Mouse (Mus musculus): ENCODE data around the gene Msi2. TPM values are rescaled to one million over a fixed set of nuclear protein-coding genes. Genes with fewer than 3 reads are reported as not detected.

Msi2 gene
- polyA plus RNA-seq, 1 experiment from 2014 or later, result 33.1 TPM

DNA sequence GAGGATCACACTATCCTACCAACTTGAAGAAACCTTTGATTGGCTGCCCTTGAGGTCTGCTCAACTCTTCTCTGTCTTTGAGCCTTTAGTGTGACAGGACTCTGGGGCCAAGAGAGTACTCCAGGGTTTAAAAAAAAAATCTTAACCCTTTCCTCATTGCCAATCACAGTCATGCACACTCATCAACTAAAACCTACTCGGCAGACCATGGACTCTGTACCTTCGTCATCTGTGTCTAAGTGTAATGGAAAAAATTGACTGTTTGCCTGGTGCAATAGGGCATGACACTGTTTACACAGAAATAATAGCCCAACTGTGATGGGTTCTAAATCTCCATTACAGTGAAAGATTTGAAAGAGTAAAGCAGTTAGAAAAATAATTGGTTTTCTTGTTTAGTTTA is 186.3 kb downstream of the Msi2 start:
- Histone ChIP-seq H3K27ac (replicated peaks; ENCODE audit: low read depth, low read length) (no peak overlapping the region), H3K36me3 (ENCODE audit: control insufficient read depth, insufficient read depth, low read length) (no peaks in the 10 kb centered on the region), H3K9ac (replicated peaks; ENCODE audit: low read length) (no peak overlapping the region), H3K4me2 (ENCODE audit: low read length) (no peak overlapping the region), H3K27me3 (ENCODE audit: control insufficient read depth, insufficient read depth, low read length) (no peaks in the 10 kb centered on the region), H3K9me3 (ENCODE audit: control insufficient read depth, low read length) (no peaks in the 10 kb centered on the region), H3K4me1 (ENCODE audit: control insufficient read depth, insufficient read depth, low read length) (peaks cover 61% of the 10 kb centered on the region), H3K4me3 (replicated peaks; ENCODE audit: low read depth, low read length) (no peak overlapping the region)
- ATAC-seq (ENCODE audit: low FRiP score, low TSS enrichment), result no peak
- WGBS, result 76% methylated on average over 2 of the region's 2 CpGs
- DNase-seq, result no peak

DNA sequence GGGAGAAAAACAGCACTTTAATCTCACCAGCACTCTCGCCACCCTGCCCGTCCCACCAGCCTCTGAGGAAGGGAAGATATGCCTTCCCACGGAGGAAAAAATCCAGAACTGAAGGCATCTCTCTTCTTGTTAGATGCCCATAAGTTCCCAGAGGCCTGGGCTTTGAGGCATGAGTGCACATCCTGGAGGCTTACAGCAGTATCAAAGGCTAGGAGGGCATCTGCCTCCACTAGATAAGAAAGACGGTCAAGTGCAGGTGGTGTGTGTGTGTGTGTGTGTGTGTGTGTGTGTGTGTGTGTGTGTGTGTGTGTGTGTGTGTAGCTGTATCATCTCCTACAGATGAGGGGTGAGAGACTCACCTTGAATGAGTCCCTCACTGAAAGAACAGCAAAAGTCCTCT is 188.3 kb downstream of the Msi2 start:
- Histone ChIP-seq H3K4me3 (replicated peaks; ENCODE audit: low read depth, low read length) (no peak overlapping the region), H3K9ac (replicated peaks; ENCODE audit: low read length) (no peak overlapping the region), H3K27me3 (ENCODE audit: control insufficient read depth, insufficient read depth, low read length) (no peaks in the 10 kb centered on the region), H3K27ac (replicated peaks; ENCODE audit: low read depth, low read length) (peak overlapping the region; percentile 62; the same call in 1 of the 2 replicates), H3K36me3 (ENCODE audit: control insufficient read depth, insufficient read depth, low read length) (no peaks in the 10 kb centered on the region), H3K4me1 (ENCODE audit: control insufficient read depth, insufficient read depth, low read length) (peaks cover 61% of the 10 kb centered on the region), H3K4me2 (ENCODE audit: low read length) (no peak overlapping the region), H3K9me3 (ENCODE audit: control insufficient read depth, low read length) (no peaks in the 10 kb centered on the region)
- ATAC-seq (ENCODE audit: low FRiP score, low TSS enrichment) (no peak), DNase-seq (no peak)
- 91% methylated on average over 4 of the region's 4 CpGs for WGBS

DNA sequence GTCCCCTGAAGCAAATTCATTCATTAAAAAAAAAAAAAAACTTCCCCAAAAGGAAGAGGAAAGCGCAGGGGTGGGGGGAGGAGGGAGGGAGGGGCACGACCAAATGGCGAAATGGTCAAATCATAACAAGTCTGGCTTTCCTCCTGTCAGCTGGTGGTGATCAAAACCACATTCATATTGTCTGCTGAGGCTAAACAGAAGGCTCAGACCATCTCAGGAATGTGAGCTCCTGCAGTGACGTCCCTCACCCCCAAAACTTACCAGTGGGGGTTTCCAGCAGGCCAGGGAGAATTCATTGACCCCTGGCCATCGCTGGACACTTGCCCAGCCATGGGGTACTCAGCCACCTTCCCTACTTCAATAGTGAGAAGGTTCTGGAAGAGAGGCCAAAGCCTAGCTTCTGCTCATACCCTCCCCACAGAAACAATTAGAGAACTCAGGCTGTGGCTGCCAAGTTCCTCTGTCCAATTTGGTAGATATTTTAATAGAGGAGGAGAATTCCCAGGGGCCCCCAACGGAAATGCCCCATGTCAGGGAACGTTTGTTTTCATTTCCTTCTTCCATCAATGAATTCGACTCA is 189.7 kb downstream of the Msi2 start:
- Histone ChIP-seq H3K9me3 (ENCODE audit: control insufficient read depth, low read length) (no peaks in the 10 kb centered on the region), H3K4me2 (ENCODE audit: low read length) (no peak overlapping the region), H3K27ac (replicated peaks; ENCODE audit: low read depth, low read length) (peak overlapping the region; percentile 78), H3K4me3 (replicated peaks; ENCODE audit: low read depth, low read length) (no peak overlapping the region), H3K36me3 (ENCODE audit: control insufficient read depth, insufficient read depth, low read length) (no peaks in the 10 kb centered on the region), H3K4me1 (ENCODE audit: control insufficient read depth, insufficient read depth, low read length) (peaks cover 61% of the 10 kb centered on the region), H3K9ac (replicated peaks; ENCODE audit: low read length) (no peak overlapping the region), H3K27me3 (ENCODE audit: control insufficient read depth, insufficient read depth, low read length) (no peaks in the 10 kb centered on the region)
- DNase-seq (peak; percentile 56), ATAC-seq (ENCODE audit: low FRiP score, low TSS enrichment) (no peak)
- WGBS, result 32% methylated on average over 8 of the region's 8 CpGs

DNA sequence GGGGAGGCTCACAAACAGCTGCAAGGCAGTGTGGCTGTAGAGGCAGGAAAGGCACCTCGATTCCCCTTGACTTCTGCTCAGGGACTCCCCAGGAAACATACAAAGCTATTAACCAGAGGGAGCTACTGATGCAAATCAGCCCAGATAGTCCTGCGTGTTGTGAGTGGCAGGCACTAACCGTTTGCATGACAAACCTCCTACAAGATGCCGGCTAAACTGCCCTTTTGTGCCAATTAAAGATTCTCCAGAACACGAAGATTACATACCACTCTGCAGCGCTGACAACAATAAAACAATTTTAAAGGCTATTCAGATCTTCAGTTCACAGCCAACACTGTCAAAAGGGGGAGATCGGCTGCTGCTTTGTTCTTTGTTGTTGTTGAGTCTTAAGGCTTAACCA is 191.6 kb downstream of the Msi2 start:
- peaks cover 76% of the 10 kb centered on the region for H3K4me1 ChIP-seq (ENCODE audit: control insufficient read depth, insufficient read depth, low read length)
- H3K27me3 ChIP-seq (ENCODE audit: control insufficient read depth, insufficient read depth, low read length), result no peaks in the 10 kb centered on the region
- H3K9ac ChIP-seq (replicated peaks; ENCODE audit: low read length), result no peak overlapping the region
- no peaks in the 10 kb centered on the region for H3K36me3 ChIP-seq (ENCODE audit: control insufficient read depth, insufficient read depth, low read length)
- DNase-seq, result peak; percentile 60
- H3K27ac ChIP-seq (replicated peaks; ENCODE audit: low read depth, low read length), result peak overlapping the region; percentile 78
- H3K4me3 ChIP-seq (replicated peaks; ENCODE audit: low read depth, low read length), result no peak overlapping the region
- H3K4me2 ChIP-seq (ENCODE audit: low read length), result peak overlapping the region; percentile 15; the same call in 1 of the 2 replicates
- ATAC-seq (ENCODE audit: low FRiP score, low TSS enrichment), result no peak
- WGBS, result 3% methylated on average over 7 of the region's 7 CpGs
- H3K9me3 ChIP-seq (ENCODE audit: control insufficient read depth, low read length), result no peaks in the 10 kb centered on the region

DNA sequence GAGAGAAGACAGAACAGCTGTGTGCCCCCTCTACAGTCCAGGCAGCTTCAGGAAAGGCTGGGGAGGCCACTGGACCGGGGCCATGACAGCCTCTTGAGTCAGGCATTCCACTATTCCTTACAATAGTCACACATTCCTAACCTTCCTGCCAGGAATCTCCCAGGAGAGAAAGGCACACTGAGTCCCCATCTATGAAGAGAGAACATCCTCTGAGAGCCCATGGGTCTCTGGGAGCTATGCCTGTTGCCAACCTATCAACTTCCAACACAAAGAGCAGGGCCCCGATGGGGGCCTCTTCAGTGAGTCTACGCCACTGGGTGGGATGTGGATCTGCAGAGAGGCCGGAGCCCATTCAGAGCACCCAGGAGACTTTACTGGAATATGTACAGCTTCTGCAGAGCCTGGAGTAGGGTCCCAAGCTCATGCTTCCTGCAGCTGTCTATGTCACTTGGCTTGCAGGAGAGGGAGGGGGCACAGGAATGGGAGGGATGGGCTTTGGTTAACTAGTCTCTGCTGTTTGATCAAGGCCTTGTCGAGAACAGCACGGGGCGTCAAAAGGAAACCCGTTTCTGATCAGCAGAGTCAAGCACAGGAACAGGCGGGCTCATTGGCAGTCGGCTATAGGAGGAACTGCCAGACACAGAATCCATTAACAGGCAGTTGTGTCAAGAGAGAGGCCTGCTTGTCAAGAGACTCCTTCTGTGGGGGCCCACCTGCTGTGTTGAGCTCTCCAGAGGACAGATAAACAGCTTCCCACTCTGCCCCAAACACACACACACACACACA is 193.3 kb downstream of the Msi2 start:
- Histone ChIP-seq H3K27ac (replicated peaks; ENCODE audit: low read depth, low read length) (peak overlapping the region; percentile 79), H3K9ac (replicated peaks; ENCODE audit: low read length) (no peak overlapping the region; the same call in 1 of the 2 replicates), H3K27me3 (ENCODE audit: control insufficient read depth, insufficient read depth, low read length) (no peaks in the 10 kb centered on the region), H3K4me2 (ENCODE audit: low read length) (peak overlapping the region; percentile 0; the same call in 1 of the 2 replicates), H3K4me3 (replicated peaks; ENCODE audit: low read depth, low read length) (no peak overlapping the region), H3K4me1 (ENCODE audit: control insufficient read depth, insufficient read depth, low read length) (peaks cover 93% of the 10 kb centered on the region), H3K9me3 (ENCODE audit: control insufficient read depth, low read length) (no peaks in the 10 kb centered on the region), H3K36me3 (ENCODE audit: control insufficient read depth, insufficient read depth, low read length) (no peaks in the 10 kb centered on the region)
- WGBS, result 18% methylated on average over 10 of the region's 10 CpGs
- DNase-seq, result peak; percentile 63
- ATAC-seq (ENCODE audit: low FRiP score, low TSS enrichment), result 0 out of 2 replicates have a peak, but pooled peaks have one; percentile 11

DNA sequence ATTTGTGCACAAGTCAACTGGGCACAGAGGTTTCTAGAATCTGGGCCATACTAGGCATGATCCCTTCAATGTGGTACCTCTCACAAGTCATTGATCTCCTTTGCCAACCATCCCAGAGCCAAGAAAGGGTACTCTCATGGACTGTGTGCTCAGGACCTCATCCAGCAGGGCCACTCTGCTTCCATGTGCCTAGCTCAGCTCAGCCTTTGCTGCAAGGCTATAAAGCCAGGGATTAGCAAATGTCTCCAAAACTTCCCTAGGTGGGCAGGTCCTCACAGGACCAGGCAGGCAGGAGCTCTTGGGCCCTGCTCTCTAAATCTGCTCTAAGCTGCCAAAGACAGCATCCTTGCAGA is 193.9 kb downstream of the Msi2 start:
- Histone ChIP-seq H3K4me3 (replicated peaks; ENCODE audit: low read depth, low read length) (no peak overlapping the region), H3K27ac (replicated peaks; ENCODE audit: low read depth, low read length) (peak overlapping the region; percentile 79), H3K4me1 (ENCODE audit: control insufficient read depth, insufficient read depth, low read length) (peaks cover 91% of the 10 kb centered on the region), H3K36me3 (ENCODE audit: control insufficient read depth, insufficient read depth, low read length) (no peaks in the 10 kb centered on the region), H3K27me3 (ENCODE audit: control insufficient read depth, insufficient read depth, low read length) (no peaks in the 10 kb centered on the region), H3K9me3 (ENCODE audit: control insufficient read depth, low read length) (no peaks in the 10 kb centered on the region), H3K4me2 (ENCODE audit: low read length) (no peak overlapping the region; the same call in 1 of the 2 replicates), H3K9ac (replicated peaks; ENCODE audit: low read length) (no peak overlapping the region; the same call in 1 of the 2 replicates)
- ATAC-seq (ENCODE audit: low FRiP score, low TSS enrichment) (no peak), DNase-seq (no peak)

DNA sequence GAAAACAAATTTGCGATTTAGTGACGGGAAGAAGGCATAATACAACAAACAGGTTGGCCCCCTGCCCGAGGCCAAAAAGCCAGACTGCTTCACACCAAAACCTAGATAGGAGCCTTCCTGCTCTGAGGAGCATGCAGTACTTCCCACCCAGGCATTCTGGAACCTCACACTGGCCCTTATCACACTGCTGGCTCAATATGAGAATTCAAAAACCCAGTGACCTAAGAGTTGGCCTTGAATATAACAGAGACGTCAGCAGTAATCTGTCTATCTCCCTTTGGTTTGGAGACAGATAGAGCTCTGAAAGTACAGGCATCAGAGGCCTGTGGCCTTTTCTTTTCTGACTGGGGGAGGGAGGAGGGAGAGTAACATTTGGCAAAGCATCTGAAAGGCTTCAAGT is 194.4 kb downstream of the Msi2 start:
- no peak overlapping the region for H3K4me3 ChIP-seq (replicated peaks; ENCODE audit: low read depth, low read length)
- no peaks in the 10 kb centered on the region for H3K36me3 ChIP-seq (ENCODE audit: control insufficient read depth, insufficient read depth, low read length)
- ATAC-seq (ENCODE audit: low FRiP score, low TSS enrichment) (no peak), DNase-seq (no peak)
- no peaks in the 10 kb centered on the region for H3K27me3 ChIP-seq (ENCODE audit: control insufficient read depth, insufficient read depth, low read length)
- H3K9ac ChIP-seq (replicated peaks; ENCODE audit: low read length), result no peak overlapping the region
- H3K9me3 ChIP-seq (ENCODE audit: control insufficient read depth, low read length), result no peaks in the 10 kb centered on the region
- WGBS, result 56% methylated on average over 4 of the region's 4 CpGs
- H3K4me2 ChIP-seq (ENCODE audit: low read length), result no peak overlapping the region
- H3K4me1 ChIP-seq (ENCODE audit: control insufficient read depth, insufficient read depth, low read length), result peaks cover 86% of the 10 kb centered on the region
- H3K27ac ChIP-seq (replicated peaks; ENCODE audit: low read depth, low read length), result peak overlapping the region; percentile 79

DNA sequence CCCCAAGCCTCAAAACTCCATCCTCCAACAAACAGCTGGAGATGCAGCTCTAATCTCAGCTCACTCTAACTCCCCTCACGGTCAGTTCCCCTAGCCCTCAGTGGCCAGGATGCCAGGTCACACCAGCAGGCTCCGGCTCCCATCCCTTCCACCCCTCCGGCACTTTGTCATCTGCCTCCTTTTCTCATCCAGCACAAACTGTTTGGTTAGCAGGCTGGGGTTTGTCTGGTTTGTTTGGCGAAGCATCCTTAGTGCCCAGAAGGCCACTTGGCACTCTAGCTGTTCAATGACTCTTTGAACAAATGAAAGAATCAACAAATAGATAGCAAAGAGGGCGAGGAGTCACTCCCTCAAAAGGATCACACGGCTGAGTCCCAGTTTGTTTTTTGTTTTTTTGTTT is 194.8 kb downstream of the Msi2 start:
- Histone ChIP-seq H3K27ac (replicated peaks; ENCODE audit: low read depth, low read length) (peak overlapping the region; percentile 43), H3K27me3 (ENCODE audit: control insufficient read depth, insufficient read depth, low read length) (no peaks in the 10 kb centered on the region), H3K4me1 (ENCODE audit: control insufficient read depth, insufficient read depth, low read length) (peaks cover 82% of the 10 kb centered on the region), H3K9me3 (ENCODE audit: control insufficient read depth, low read length) (no peaks in the 10 kb centered on the region), H3K4me2 (ENCODE audit: low read length) (no peak overlapping the region), H3K36me3 (ENCODE audit: control insufficient read depth, insufficient read depth, low read length) (no peaks in the 10 kb centered on the region), H3K4me3 (replicated peaks; ENCODE audit: low read depth, low read length) (no peak overlapping the region), H3K9ac (replicated peaks; ENCODE audit: low read length) (no peak overlapping the region)
- no peak for ATAC-seq (ENCODE audit: low FRiP score, low TSS enrichment)
- 68% methylated on average over 6 of the region's 6 CpGs for WGBS
- no peak for DNase-seq

DNA sequence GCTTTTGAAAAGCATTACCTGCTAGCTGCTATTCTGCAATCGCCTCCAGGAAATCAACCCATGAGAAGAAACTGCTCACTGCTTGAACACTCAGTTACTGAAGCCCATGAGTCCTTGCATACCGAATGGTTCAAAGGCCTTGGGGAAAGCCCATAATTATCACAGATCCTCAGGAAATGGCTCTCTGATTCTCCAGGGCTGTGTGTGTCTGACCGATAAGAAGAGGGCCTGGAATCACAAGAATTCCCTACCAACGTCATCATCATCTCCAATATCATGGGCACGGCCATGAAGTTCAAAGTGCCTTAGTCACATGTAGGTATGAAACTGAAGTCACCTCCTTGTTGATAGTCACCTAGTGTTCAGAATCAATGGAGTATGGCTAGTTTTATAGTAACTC is 196.2 kb downstream of the Msi2 start:
- Histone ChIP-seq H3K9ac (replicated peaks; ENCODE audit: low read length) (no peak overlapping the region), H3K27me3 (ENCODE audit: control insufficient read depth, insufficient read depth, low read length) (no peaks in the 10 kb centered on the region), H3K27ac (replicated peaks; ENCODE audit: low read depth, low read length) (no peak overlapping the region; the same call in 1 of the 2 replicates), H3K4me1 (ENCODE audit: control insufficient read depth, insufficient read depth, low read length) (peaks cover 76% of the 10 kb centered on the region), H3K36me3 (ENCODE audit: control insufficient read depth, insufficient read depth, low read length) (no peaks in the 10 kb centered on the region), H3K4me2 (ENCODE audit: low read length) (no peak overlapping the region), H3K4me3 (replicated peaks; ENCODE audit: low read depth, low read length) (no peak overlapping the region), H3K9me3 (ENCODE audit: control insufficient read depth, low read length) (no peaks in the 10 kb centered on the region)
- no peak for ATAC-seq (ENCODE audit: low FRiP score, low TSS enrichment)
- WGBS, result 78% methylated on average over 5 of the region's 5 CpGs
- no peak for DNase-seq
